Mouse (Mus musculus) spleen, postnatal 14 days (tissue): ENCODE measurements around the gene Gse1.

Experiments
- DNase-seq, 2 experiments: peaks; one replicate each; pipeline ENCODE4 v3.0.0; 2021 to 2022; ENCODE audit warnings: low spot score in 2 of 2

The Gse1 gene

GRCm38 (mm10) chr8:120212596-120212995, 15.7 kb upstream of the Gse1 start:
- DNase-seq: no peak

- no peak for DNase-seq
Observed at GRCm38 (mm10) chr8:120213229-120213628, 15.0 kb upstream of the Gse1 start.

- DNase-seq: no peak
Observed at GRCm38 (mm10) chr8:120213939-120214338, 14.3 kb upstream of the Gse1 start.

GRCm38 (mm10) chr8:120215416-120216141, 12.7 kb upstream of the Gse1 start:
- DNase-seq: no peak

GRCm38 (mm10) chr8:120216855-120217830, 11.1 kb upstream of the Gse1 start:
- DNase-seq: no peak

- DNase-seq: no peak
Observed at GRCm38 (mm10) chr8:120222548-120222947, 5.7 kb upstream of the Gse1 start.

GRCm38 (mm10) chr8:120224521-120225420, 3.5 kb upstream of the Gse1 start:
- DNase-seq: no peak

GRCm38 (mm10) chr8:120225421-120226151, 2.7 kb upstream of the Gse1 start:
- no peak for DNase-seq

GRCm38 (mm10) chr8:120226700-120227577, 1.3 kb upstream of the Gse1 start:
- DNase-seq: no peak

- DNase-seq: no peak
Observed at GRCm38 (mm10) chr8:120227578-120227876, 729 bp upstream of the Gse1 start.

- DNase-seq: no peak
Observed at GRCm38 (mm10) chr8:120228781-120229573, 721 bp downstream of the Gse1 start.

GRCm38 (mm10) chr8:120229574-120229916, 1.3 kb downstream of the Gse1 start:
- DNase-seq: no peak

- DNase-seq: no peak
Observed at GRCm38 (mm10) chr8:120230081-120230480, 1.8 kb downstream of the Gse1 start.

GRCm38 (mm10) chr8:120230715-120231614, 2.7 kb downstream of the Gse1 start:
- no peak for DNase-seq

GRCm38 (mm10) chr8:120231870-120232269, 3.6 kb downstream of the Gse1 start:
- DNase-seq: no peak

GRCm38 (mm10) chr8:120232398-120232797, 4.1 kb downstream of the Gse1 start:
- no peak for DNase-seq

- no peak for DNase-seq
Observed at GRCm38 (mm10) chr8:120232913-120233312, 4.7 kb downstream of the Gse1 start.

GRCm38 (mm10) chr8:120234457-120234856, 6.2 kb downstream of the Gse1 start:
- no peak for DNase-seq
